Mouse (Mus musculus): Measurements from ENCODE around the gene Megf11. TPM values are rescaled to one million over a fixed set of nuclear protein-coding genes. Genes with fewer than 3 reads are reported as not detected.

Megf11 gene
- total and polyA plus RNA-seq, 3 experiments: 0.33 to 2.0 (median 1.6) TPM

DNA sequence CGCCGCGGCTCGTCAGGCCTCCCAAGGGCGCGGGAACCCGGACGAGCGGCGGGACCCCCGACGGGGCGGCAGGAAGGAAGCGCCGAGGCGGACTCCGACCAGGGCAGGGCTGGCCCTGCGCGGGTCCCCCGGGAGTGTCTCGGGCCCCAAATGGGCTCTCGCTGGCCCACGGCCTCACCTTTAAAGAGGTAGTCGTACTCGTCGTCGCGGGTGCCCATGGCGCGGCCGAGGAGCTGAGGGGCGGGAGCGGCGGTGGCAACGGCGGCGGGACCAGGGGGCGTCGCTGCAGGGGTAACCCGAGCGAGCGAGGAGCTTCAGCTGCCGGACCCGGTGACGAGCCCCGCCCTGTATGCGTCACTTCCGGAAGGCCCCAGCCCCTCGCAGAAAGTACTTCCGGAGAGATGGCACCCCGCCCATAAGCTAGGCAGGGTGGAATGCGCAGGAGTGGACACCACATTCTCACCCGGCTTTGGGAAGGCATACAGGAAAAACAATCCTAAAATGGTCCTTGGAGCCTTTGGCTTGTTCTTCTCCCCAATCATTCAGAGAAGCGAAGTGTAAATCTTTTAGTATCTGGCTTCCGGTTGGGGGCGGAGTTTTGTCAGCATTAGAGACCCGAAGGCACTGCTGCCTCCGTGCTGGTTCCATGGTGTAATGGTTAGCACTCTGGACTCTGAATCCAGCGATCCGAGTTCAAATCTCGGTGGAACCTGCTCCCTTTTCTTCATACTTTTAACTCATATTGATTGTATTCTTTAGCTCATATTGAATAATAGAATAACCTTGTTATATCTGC is 352.2 kb downstream of the Megf11 start, which contains the start of gene Rab11a:
Rab11a (minus strand) TSS at position 353 of the 796 bp plus-strand sequence.
- intact Hi-C loops (cut with DNase I): loop anchor here (2.0 to 10.0 kb wide), 4 partner anchors 75 to 457 kb away; partner anchors contain the start of genes Dennd4a, Dis3l, Dpp8 and Parp16
- under 1% methylated on average over 60 of the region's 61 CpGs for WGBS

DNA sequence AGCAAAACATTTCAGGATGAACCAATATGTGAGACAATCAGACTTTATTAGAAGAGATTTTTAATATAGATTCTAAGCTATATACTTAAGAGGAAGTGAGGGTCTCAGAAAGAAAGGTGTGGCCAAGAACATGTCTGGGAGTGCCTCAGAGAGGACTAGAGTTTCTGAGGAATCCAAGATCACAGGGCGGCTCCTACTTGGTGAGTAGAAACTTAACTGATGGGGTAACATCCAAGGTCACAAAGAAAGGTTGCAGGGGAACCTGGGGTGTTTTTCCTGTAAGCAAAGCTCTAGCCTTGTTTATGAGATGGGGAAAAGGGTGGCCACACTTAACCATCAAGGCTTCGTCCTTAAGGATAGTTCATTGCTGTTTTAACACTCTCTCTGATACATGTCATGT is 353.6 kb downstream of the Megf11 start:
- intact Hi-C loops (cut with DNase I): loop anchor here (5.0 to 10.0 kb wide), 3 partner anchors 73 to 456 kb away; partner anchors contain the start of genes Dennd4a, Dpp8 and Parp16
- TF ChIP-seq CTCF (IDR thresholded peaks at IDR 0.05): no peak
- 78% methylated on average over 2 of the region's 2 CpGs for WGBS
- no peaks in the 10 kb centered on the region for H3K27me3 ChIP-seq (ENCODE audit: control insufficient read depth, insufficient read depth, low read length)
- no peak overlapping the region for H3K27ac ChIP-seq
- H3K4me3 ChIP-seq: no peak overlapping the region
- peaks cover 4% of the 10 kb centered on the region for H3K4me1 ChIP-seq (ENCODE audit: control insufficient read depth, insufficient read depth, low read length)
- H3K36me3 ChIP-seq (ENCODE audit: control insufficient read depth, insufficient read depth, low read length): peaks cover 7% of the 10 kb centered on the region
- H3K79me2 ChIP-seq (replicated peaks; ENCODE audit: control insufficient read depth, insufficient read depth, low read length): 0 out of 2 replicates have a peak, but pooled peaks cover 2% of the 10 kb centered on the region
- H3K9ac ChIP-seq (ENCODE audit: low read depth, low read length): no peak overlapping the region
- DNase-seq: no peak

More for the DNA sequence above, 352.2 kb downstream of the Megf11 start, which contains the start of gene Rab11a:
- 0 out of 2 replicates have a peak, but pooled peaks cover 2% of the 10 kb centered on the region for H3K79me2 ChIP-seq (replicated peaks; ENCODE audit: control insufficient read depth, insufficient read depth, low read length)
- peak; percentile 97 to 98 for DNase-seq
- peaks cover 4% of the 10 kb centered on the region for H3K4me1 ChIP-seq (ENCODE audit: control insufficient read depth, insufficient read depth, low read length)
- peak within 1 kb of the TSS; percentile 94 for H3K27ac ChIP-seq
- TF ChIP-seq EP300 (IDR thresholded peaks at IDR 0.05; ENCODE audit: insufficient read depth, low read depth, low read length) (peak; percentile 40), POLR2A (IDR thresholded peaks at IDR 0.05; ENCODE audit: insufficient read depth, low read depth, low read length) (peak; percentile 89), CTCF (IDR thresholded peaks at IDR 0.05) (peak; percentile 43)
- peak within 1 kb of the TSS; percentile 93 for H3K9ac ChIP-seq (ENCODE audit: low read depth, low read length)
- no peaks in the 10 kb centered on the region for H3K27me3 ChIP-seq (ENCODE audit: control insufficient read depth, insufficient read depth, low read length)
- H3K4me3 ChIP-seq: peak within 1 kb of the TSS; percentile 92
- H3K36me3 ChIP-seq (ENCODE audit: control insufficient read depth, insufficient read depth, low read length): peaks cover 13% of the 10 kb centered on the region

- Histone ChIP-seq H3K27ac (no peak overlapping the region), H3K4me1 (ENCODE audit: control insufficient read depth, insufficient read depth, low read length) (no peaks in the 10 kb centered on the region), H3K9ac (ENCODE audit: low read depth, low read length) (no peak overlapping the region), H3K36me3 (ENCODE audit: control insufficient read depth, insufficient read depth, low read length) (no peaks in the 10 kb centered on the region), H3K4me3 (no peak overlapping the region), H3K27me3 (ENCODE audit: control insufficient read depth, insufficient read depth, low read length) (no peaks in the 10 kb centered on the region), H3K79me2 (replicated peaks; ENCODE audit: control insufficient read depth, insufficient read depth, low read length) (no peaks in the 10 kb centered on the region)
- TF ChIP-seq POLR2A (IDR thresholded peaks at IDR 0.05; ENCODE audit: insufficient read depth, low read depth, low read length): no peak
- no peak for TF ChIP-seq CTCF (IDR thresholded peaks at IDR 0.05)
- TF ChIP-seq EP300 (IDR thresholded peaks at IDR 0.05; ENCODE audit: insufficient read depth, low read depth, low read length): no peak
- WGBS: 35% methylated on average over 1 of the region's 1 CpGs
- no peak for DNase-seq
- intact Hi-C loops (cut with DNase I): no loop called here
These were observed 357.0 kb downstream of the Megf11 start for GRCm38 (mm10) chr9:64742453-64742852.

DNA sequence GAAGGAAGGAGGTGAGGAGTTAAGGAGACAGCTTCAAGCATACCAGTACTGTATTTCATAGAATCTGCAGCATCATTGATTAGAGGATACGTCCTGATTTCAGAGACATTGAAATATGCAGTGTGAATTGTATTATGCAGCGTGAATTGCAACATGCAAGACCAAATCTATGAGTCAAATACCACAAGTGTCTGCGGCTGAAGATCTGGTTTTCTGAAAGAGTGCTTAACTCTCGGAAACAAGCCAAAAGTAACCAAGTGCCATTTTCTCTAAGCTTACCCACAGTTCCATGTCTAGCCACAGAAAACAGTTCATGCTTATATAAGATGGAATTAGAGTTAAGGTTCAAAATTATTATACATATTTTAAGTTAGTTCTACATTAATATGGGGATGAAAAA is 362.3 kb downstream of the Megf11 start:
- H3K27ac ChIP-seq: no peak overlapping the region
- no peaks in the 10 kb centered on the region for H3K36me3 ChIP-seq (ENCODE audit: control insufficient read depth, insufficient read depth, low read length)
- H3K4me3 ChIP-seq: no peak overlapping the region
- TF ChIP-seq CTCF (IDR thresholded peaks at IDR 0.05) (no peak), EP300 (IDR thresholded peaks at IDR 0.05; ENCODE audit: insufficient read depth, low read depth, low read length) (no peak), POLR2A (IDR thresholded peaks at IDR 0.05; ENCODE audit: insufficient read depth, low read depth, low read length) (no peak)
- no peaks in the 10 kb centered on the region for H3K4me1 ChIP-seq (ENCODE audit: control insufficient read depth, insufficient read depth, low read length)
- no peak for DNase-seq
- H3K27me3 ChIP-seq (ENCODE audit: control insufficient read depth, insufficient read depth, low read length): no peaks in the 10 kb centered on the region
- WGBS: 73% methylated on average over 4 of the region's 4 CpGs
- intact Hi-C loops (cut with DNase I): no loop called here
- H3K9ac ChIP-seq (ENCODE audit: low read depth, low read length): no peak overlapping the region
- H3K79me2 ChIP-seq (replicated peaks; ENCODE audit: control insufficient read depth, insufficient read depth, low read length): no peaks in the 10 kb centered on the region

GRCm38 (mm10) chr9:64749314-64749713 is 363.9 kb downstream of the Megf11 start:
- no peak overlapping the region for H3K27ac ChIP-seq
- no peaks in the 10 kb centered on the region for H3K27me3 ChIP-seq (ENCODE audit: control insufficient read depth, insufficient read depth, low read length)
- WGBS: 52% methylated on average over 6 of the region's 6 CpGs
- TF ChIP-seq CTCF (IDR thresholded peaks at IDR 0.05) (no peak), POLR2A (IDR thresholded peaks at IDR 0.05; ENCODE audit: insufficient read depth, low read depth, low read length) (no peak), EP300 (IDR thresholded peaks at IDR 0.05; ENCODE audit: insufficient read depth, low read depth, low read length) (no peak)
- no peak overlapping the region for H3K9ac ChIP-seq (ENCODE audit: low read depth, low read length)
- intact Hi-C loops (cut with DNase I): no loop called here
- no peak for DNase-seq
- H3K36me3 ChIP-seq (ENCODE audit: control insufficient read depth, insufficient read depth, low read length): no peaks in the 10 kb centered on the region
- H3K79me2 ChIP-seq (replicated peaks; ENCODE audit: control insufficient read depth, insufficient read depth, low read length): no peaks in the 10 kb centered on the region
- no peak overlapping the region for H3K4me3 ChIP-seq
- no peaks in the 10 kb centered on the region for H3K4me1 ChIP-seq (ENCODE audit: control insufficient read depth, insufficient read depth, low read length)

DNA sequence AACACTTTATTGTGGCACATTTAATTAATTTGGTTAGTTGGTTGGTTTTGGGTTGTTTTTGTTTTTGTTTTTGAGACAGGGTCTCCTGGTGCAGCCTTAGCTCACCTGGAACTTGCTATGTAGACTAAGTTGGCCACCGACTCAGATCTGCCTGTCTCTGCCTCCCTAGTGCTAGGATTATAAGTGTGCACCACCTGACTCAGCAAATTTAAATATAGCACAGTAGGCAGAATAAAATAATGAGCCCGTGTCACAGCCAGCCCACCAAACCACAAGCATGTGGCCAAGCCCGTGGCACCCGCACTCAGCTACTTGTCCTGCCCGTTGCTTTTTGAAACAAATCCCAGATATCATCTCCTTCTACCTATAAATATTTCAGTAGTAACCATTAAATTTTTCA is 367.1 kb downstream of the Megf11 start:
- intact Hi-C loops (cut with DNase I): no loop called here
- DNase-seq: no peak
- no peak for TF ChIP-seq POLR2A (IDR thresholded peaks at IDR 0.05; ENCODE audit: insufficient read depth, low read depth, low read length)
- no peak for TF ChIP-seq CTCF (IDR thresholded peaks at IDR 0.05)
- TF ChIP-seq EP300 (IDR thresholded peaks at IDR 0.05; ENCODE audit: insufficient read depth, low read depth, low read length): no peak
- 82% methylated on average over 5 of the region's 5 CpGs for WGBS
- no peaks in the 10 kb centered on the region for H3K36me3 ChIP-seq (ENCODE audit: control insufficient read depth, insufficient read depth, low read length)
- H3K79me2 ChIP-seq (replicated peaks; ENCODE audit: control insufficient read depth, insufficient read depth, low read length): no peaks in the 10 kb centered on the region
- H3K27me3 ChIP-seq (ENCODE audit: control insufficient read depth, insufficient read depth, low read length): no peaks in the 10 kb centered on the region
- H3K4me3 ChIP-seq: no peak overlapping the region
- no peak overlapping the region for H3K9ac ChIP-seq (ENCODE audit: low read depth, low read length)
- H3K4me1 ChIP-seq (ENCODE audit: control insufficient read depth, insufficient read depth, low read length): no peaks in the 10 kb centered on the region
- no peak overlapping the region for H3K27ac ChIP-seq
